Mouse (Mus musculus) liver, embryonic 16.5 days (tissue): Measurements from ENCODE around the gene Lbr. TPM values are rescaled to one million over a fixed set of nuclear protein-coding genes. Genes with fewer than 3 reads are reported as not detected.

Experiments used
- polyA plus RNA-seq: library from polyadenylated mRNA; unstranded; fragments of >200 nt; fragmentation: Nextera tagmentation; extraction: Ambion mirVana; gene quantifications from 2 replicates; pipeline ENCODE4 v1.2.1, GENCODE M21; 2015

The Lbr gene
- polyA plus RNA-seq, 1 experiment from 2014 or later, result 211 TPM

Other genes starting within 250 kb of the Lbr start
- 0.46 and 0.48 TPM in 2 replicates for gene Enah, start 176.9 kb upstream of the Lbr start, polyA plus RNA-seq